Comparison of ENCODE assay signal across 8 mouse cellular contexts in genomic region chr1:91413898-91414594, GRCm38 (mm10). TPM values are rescaled to one million over a fixed set of nuclear protein-coding genes. Genes with fewer than 3 reads are reported as not detected.
DNase-seq lines count a peak whose midpoint lies in the region; ATAC-seq and TF ChIP-seq lines count a peak whose summit lies in the region.

Hes6 (minus strand) TSS chr1:91414038.

- peak within 1 kb of the TSS; percentile 99 for H3K4me2 ChIP-seq in limb, embryonic 14.5 days (replicated peaks; ENCODE audit: low read depth, low read length, severe bottlenecking)
- H3K4me2 ChIP-seq in midbrain, embryonic 15.5 days = peak within 1 kb of the TSS; percentile 92

- H3K36me3 ChIP-seq in erythroblast, embryonic 14.5 days (ENCODE audit: control insufficient read depth) = peaks cover 10% of the 10 kb centered on the region; the same call in 1 of the 2 replicates
- H3K36me3 ChIP-seq in limb, embryonic 14.5 days (ENCODE audit: control insufficient read depth, insufficient read depth, low read length) = no peaks in the 10 kb centered on the region; the same call in 1 of the 2 replicates
- 0 out of 2 replicates have a peak, but pooled peaks cover 5% of the 10 kb centered on the region for H3K36me3 ChIP-seq in midbrain, embryonic 15.5 days (replicated peaks)

- no peaks in the 10 kb centered on the region for H3K9me3 ChIP-seq in erythroblast, embryonic 14.5 days (ENCODE audit: control insufficient read depth, low read length)
- H3K9me3 ChIP-seq in limb, embryonic 14.5 days (ENCODE audit: control insufficient read depth, low read length) = no peaks in the 10 kb centered on the region
- H3K9me3 ChIP-seq in midbrain, embryonic 15.5 days = no peaks in the 10 kb centered on the region

- peaks cover 38% of the 10 kb centered on the region for H3K27me3 ChIP-seq in erythroblast, embryonic 14.5 days (ENCODE audit: control insufficient read depth)
- no peaks in the 10 kb centered on the region for H3K27me3 ChIP-seq in limb, embryonic 14.5 days (ENCODE audit: control insufficient read depth, insufficient read depth, low read length)
- H3K27me3 ChIP-seq in midbrain, embryonic 15.5 days (replicated peaks) = no peaks in the 10 kb centered on the region

- WGBS in limb, embryonic 14.5 days = under 1% methylated on average over 35 of the region's 39 CpGs
- WGBS in midbrain, embryonic 15.5 days = 1% methylated on average over 28 of the region's 39 CpGs

- peak within 1 kb of the TSS; percentile 75 for H3K9ac ChIP-seq in limb, embryonic 14.5 days (ENCODE audit: low read depth, low read length, severe bottlenecking)
- H3K9ac ChIP-seq in midbrain, embryonic 15.5 days = peak within 1 kb of the TSS; percentile 77

- peak within 1 kb of the TSS; percentile 75 for H3K4me3 ChIP-seq in erythroblast, embryonic 14.5 days (replicated peaks)
- H3K4me3 ChIP-seq in limb, embryonic 14.5 days (replicated peaks; ENCODE audit: low read length) = peak within 1 kb of the TSS; percentile 82
- peak within 1 kb of the TSS; percentile 69 for H3K4me3 ChIP-seq in midbrain, embryonic 15.5 days

- peaks cover 28% of the 10 kb centered on the region for H3K4me1 ChIP-seq in erythroblast, embryonic 14.5 days (ENCODE audit: control insufficient read depth)
- H3K4me1 ChIP-seq in limb, embryonic 14.5 days (ENCODE audit: control insufficient read depth, insufficient read depth, low read length) = peaks cover 26% of the 10 kb centered on the region
- H3K4me1 ChIP-seq in midbrain, embryonic 15.5 days = peaks cover 39% of the 10 kb centered on the region

- peak; percentile 87 for DNase-seq in embryo, embryonic 10.5 days (ENCODE audit: low spot score)
- DNase-seq in heart, adult 18-20 months = peak; percentile 88 to 89
- DNase-seq in kidney, adult 18-20 months = peak; percentile 76
- peak; percentile 88 for DNase-seq in limb, embryonic 14.5 days (ENCODE audit: low spot score)
- DNase-seq in spleen, postnatal 36 days (ENCODE audit: low spot score in 2 of 2) = peak; percentile 54 to 70

- peak within 1 kb of the TSS; percentile 64 for H3K27ac ChIP-seq in limb, embryonic 14.5 days (replicated peaks; ENCODE audit: low read depth, low read length)
- peak within 1 kb of the TSS; percentile 90 for H3K27ac ChIP-seq in midbrain, embryonic 15.5 days

- no peak for TF ChIP-seq POLR2A in limb, embryonic 14.5 days (IDR thresholded peaks at IDR 0.05; ENCODE audit: borderline replicate concordance, extremely low read depth, insufficient read depth, insufficient read length)

- no peak for ATAC-seq in erythroblast, adult 5-6 weeks (replicated peaks; ENCODE audit: low FRiP score, poor library complexity, severe bottlenecking)
- ATAC-seq in limb, embryonic 14.5 days (ENCODE audit: low FRiP score, low read depth) = peak; percentile 66
- ATAC-seq in midbrain, embryonic 15.5 days (replicated peaks) = peak; percentile 57

RNA-seq across cellular contexts. Expression of gene Hes6, which starts in this region (rescaled TPM):
- polyA plus RNA-seq in erythroblast, embryonic 14.5 days (2012) = 0.80 and 1.3 TPM in 2 replicates
- total RNA-seq in erythroblast, adult 5-6 weeks (2015; ENCODE audit: low replicate concordance) = 2.5 and 4.8 TPM in 2 replicates
- total RNA-seq in erythroblast, adult 5-6 weeks (2017; ENCODE audit: low replicate concordance) = 4.2 and 5.0 TPM in 2 replicates
- total RNA-seq in heart, adult 18-20 months (2021) = 10 to 100 TPM; 21.6 to 23.0 TPM
- 82.8 and 104 TPM in 2 replicates for polyA plus RNA-seq in limb, embryonic 14.5 days (2012; rRNA removed)
- polyA plus RNA-seq in limb, embryonic 14.5 days (2014; fragmentation: Nextera tagmentation; extraction: Ambion mirVana) = 91.0 and 91.6 TPM in 2 replicates
- polyA plus RNA-seq in midbrain, embryonic 15.5 days (2015; fragmentation: Nextera tagmentation; extraction: Ambion mirVana) = 192 and 212 TPM in 2 replicates

Comparison
In these comparisons a context has a peak if more than half of its experiments do, and no peak if none do; other contexts are left out.
1. RNA of gene Hes6 (polyA plus RNA-seq): 192 to 212 TPM in midbrain, embryonic 15.5 days and 82.8 to 104 TPM in limb, embryonic 14.5 days; 0.80 to 1.3 TPM in erythroblast, embryonic 14.5 days; every median in the first group is over 10 times any median in the second.
2. Peak in every context shown above with its lines, with median percentiles within 50 percentile points of each other: H3K4me3 ChIP-seq and DNase-seq.